Mouse (Mus musculus): ENCODE results near the gene Sfxn2.

The Sfxn2 gene

GRCm38 (mm10) chr19:46572951-46573937 lies at the start of gene Sfxn2, which contains the start of gene Arl3:
Gene Sfxn2, plus strand, starts transcription at chr19:46573365.
Gene Arl3, minus strand, starts transcription at chr19:46573198.
- in situ Hi-C loops (cut with MboI), result no loop called here

- in situ Hi-C loops (cut with MboI), result no loop called here
These were observed 49.5 kb upstream of the Sfxn2 start for GRCm38 (mm10) chr19:46523480-46524151.

GRCm38 (mm10) chr19:46524152-46524544 lies 49.0 kb upstream of the Sfxn2 start:
- in situ Hi-C loops (cut with MboI), result no loop called here

- in situ Hi-C loops (cut with MboI), result no loop called here
These were observed 48.4 kb upstream of the Sfxn2 start for GRCm38 (mm10) chr19:46524601-46525321.

GRCm38 (mm10) chr19:46525691-46526631 lies 47.2 kb upstream of the Sfxn2 start:
- in situ Hi-C loops (cut with MboI), result no loop called here

GRCm38 (mm10) chr19:46527632-46528528 lies 45.3 kb upstream of the Sfxn2 start:
- in situ Hi-C loops (cut with MboI), result no loop called here

GRCm38 (mm10) chr19:46528529-46529213 lies 44.5 kb upstream of the Sfxn2 start:
- in situ Hi-C loops (cut with MboI), result no loop called here

GRCm38 (mm10) chr19:46529601-46530448 lies 43.3 kb upstream of the Sfxn2 start:
- in situ Hi-C loops (cut with MboI), result no loop called here

GRCm38 (mm10) chr19:46530449-46530990 lies 42.6 kb upstream of the Sfxn2 start:
- in situ Hi-C loops (cut with MboI), result no loop called here

- in situ Hi-C loops (cut with MboI), result no loop called here
These were observed 41.8 kb upstream of the Sfxn2 start for GRCm38 (mm10) chr19:46531071-46532030.

- in situ Hi-C loops (cut with MboI), result no loop called here
These were observed 41.0 kb upstream of the Sfxn2 start for GRCm38 (mm10) chr19:46532031-46532688.

- in situ Hi-C loops (cut with MboI), result no loop called here
These were observed 40.1 kb upstream of the Sfxn2 start for GRCm38 (mm10) chr19:46533066-46533465.

- in situ Hi-C loops (cut with MboI), result no loop called here
These were observed 39.6 kb upstream of the Sfxn2 start for GRCm38 (mm10) chr19:46533525-46533924.

- in situ Hi-C loops (cut with MboI), result no loop called here
These were observed 38.5 kb upstream of the Sfxn2 start for GRCm38 (mm10) chr19:46534542-46535098.

- in situ Hi-C loops (cut with MboI), result no loop called here
These were observed 35.8 kb upstream of the Sfxn2 start for GRCm38 (mm10) chr19:46537357-46537756.

- in situ Hi-C loops (cut with MboI), result no loop called here
These were observed 35.0 kb upstream of the Sfxn2 start for GRCm38 (mm10) chr19:46538213-46538612.
